Mouse (Mus musculus) spleen, postnatal 36 days (tissue): Measurements from ENCODE around the gene Fcrl1.

Source experiments
- DNase-seq, 2 experiments: peaks; one replicate each; pipeline ENCODE4 v3.0.0; 2022; ENCODE audit warnings: low spot score in 2 of 2, mixed read lengths in 1 of 2

Gene Fcrl1

DNA sequence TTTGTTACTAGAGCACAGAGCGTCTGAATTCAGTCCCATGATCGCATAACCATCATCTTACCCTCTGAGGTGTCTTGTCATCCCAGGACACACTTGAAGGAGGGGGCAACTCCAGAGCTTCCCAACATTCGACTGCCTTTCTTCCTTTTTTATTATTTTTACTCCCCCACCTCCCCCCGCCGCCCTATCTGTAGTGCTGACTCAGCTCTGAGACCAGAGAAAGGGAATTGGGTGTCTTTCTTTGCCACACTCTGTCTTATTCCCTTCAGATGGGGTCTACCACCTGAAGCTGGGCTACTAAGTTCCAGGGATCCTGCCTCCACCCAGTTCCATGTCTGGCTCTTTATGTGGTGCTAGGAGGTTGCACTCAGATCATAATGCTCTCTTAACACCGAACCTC, 34.4 kb downstream of the Fcrl1 start:
- DNase-seq, result no peak

DNA sequence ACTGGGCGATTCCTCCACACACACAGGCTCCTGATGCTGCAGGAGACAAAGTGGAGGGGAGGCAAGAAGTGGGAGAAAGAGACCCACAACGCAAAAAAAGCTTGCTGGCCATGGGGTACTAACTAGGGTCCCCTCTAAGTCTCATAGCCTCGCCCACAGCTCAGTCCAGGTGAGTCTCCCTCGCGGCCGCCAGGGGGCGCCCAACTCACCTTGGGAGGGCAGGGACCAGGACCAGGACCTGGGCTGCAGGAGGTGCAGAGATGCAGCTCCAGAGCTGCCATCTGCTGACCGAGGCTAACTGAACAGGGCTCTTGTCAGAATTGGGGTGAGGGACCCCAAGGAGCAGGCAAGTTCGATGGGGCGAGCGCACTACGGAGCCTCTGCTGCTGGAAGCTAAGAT, 35.0 kb downstream of the Fcrl1 start:
- peak; percentile 45 to 53 for DNase-seq

DNA sequence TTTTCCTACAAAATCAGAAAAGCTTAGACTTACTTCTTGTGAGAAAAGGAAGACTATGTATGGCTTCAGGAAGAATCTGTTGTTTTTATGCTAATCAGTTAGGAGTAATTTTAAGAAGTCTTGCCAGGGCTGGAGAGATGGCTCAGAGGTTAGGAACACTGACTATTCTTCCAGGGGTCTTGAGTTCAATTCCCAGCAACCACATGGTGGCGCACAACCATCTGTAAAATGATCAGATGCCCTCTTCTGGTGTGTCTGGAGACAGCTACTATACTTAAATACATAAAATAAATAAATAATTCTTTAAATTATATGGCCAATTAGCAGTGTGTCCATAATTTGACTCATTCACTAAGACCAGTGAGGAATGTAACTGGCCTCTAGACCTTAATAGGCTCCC, 44.5 kb downstream of the Fcrl1 start:
- DNase-seq, result no peak

DNA sequence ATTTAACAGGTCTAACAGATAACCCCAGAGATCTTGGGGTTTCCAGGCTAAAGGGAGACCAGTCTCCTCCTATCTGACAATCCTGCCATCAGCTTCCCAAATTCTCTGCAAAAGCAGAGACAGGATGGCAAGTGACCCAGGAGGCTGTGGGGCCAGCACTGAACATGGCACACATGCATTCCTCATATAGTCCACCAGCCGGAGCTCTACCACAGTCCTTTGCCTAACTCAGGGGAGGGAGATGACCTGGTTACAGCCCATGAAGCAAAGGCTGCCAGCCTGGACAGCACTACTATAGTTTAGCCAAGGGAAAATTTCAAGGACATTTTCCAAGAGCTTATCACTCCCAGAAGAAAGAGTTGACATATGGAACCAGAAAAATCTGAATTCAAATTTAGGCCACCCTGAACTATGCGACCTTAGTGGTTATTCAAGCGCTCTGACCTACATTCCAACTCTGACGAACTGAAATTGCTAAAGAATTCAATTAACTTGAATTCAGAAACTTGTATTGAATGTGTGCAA, 46.3 kb downstream of the Fcrl1 start:
- no peak for DNase-seq

DNA sequence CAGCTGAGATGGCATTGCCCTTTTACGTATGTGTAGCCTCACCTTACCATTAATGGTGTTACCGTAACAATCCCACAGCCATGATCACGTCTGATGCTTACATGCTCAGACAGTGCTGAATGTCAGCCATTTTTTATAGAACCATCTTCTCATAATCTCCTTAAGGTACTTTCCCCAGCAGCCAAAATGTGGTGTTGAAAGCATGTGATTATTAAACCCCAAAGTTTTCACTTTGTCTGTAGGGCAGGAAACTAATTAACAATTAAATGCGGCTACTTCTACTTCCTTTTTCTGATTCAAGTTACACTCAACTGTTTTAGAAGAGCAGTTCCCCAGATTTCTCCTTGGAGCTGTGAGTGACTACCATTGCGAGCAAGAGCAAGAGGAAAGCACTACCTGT, 59.3 kb downstream of the Fcrl1 start, which contains the start of gene Fcrl5:
Gene Fcrl5, plus strand, starts transcription at position 295 of the 400 bp plus-strand sequence.
- peak; percentile 16 to 35 for DNase-seq

DNA sequence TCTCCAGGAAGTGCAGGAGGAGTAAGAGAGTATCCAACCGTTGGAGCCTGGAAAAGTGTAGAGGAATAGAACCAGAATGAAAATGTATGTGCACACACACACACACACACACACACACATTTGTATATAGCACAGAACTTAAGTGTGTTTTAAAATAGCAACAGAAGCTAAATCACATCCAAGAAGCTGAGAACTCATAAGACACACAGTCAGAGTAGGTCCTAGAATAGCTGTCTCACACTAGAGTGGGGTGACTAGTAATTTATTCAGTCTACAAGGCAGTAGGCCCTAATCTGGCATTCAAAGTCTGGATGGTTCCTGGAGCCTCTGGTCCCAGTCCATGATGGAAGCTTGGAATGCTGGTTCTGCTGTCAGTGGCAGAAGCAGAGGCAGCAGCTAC, 64.4 kb downstream of the Fcrl1 start:
- DNase-seq, result no peak

DNA sequence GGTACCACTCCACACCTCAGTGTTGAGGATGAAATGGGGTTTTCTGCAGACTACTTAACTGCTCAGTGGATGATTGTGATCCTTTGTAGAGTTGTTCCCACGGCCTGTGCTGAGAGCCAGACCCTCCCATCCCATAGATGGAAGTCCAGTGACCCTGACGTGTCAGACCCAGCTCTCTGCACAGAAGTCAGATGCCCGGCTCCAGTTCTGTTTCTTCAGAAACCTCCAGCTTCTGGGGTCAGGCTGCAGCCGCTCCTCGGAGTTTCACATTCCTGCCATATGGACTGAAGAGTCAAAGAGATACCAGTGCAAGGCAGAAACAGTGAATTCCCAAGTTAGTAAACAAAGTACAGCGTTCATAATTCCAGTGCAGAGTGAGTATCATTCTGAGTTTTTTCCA, 67.8 kb downstream of the Fcrl1 start:
- DNase-seq, result no peak
